8 mouse cellular contexts compared by ENCODE assay signal in the genomic region with DNA sequence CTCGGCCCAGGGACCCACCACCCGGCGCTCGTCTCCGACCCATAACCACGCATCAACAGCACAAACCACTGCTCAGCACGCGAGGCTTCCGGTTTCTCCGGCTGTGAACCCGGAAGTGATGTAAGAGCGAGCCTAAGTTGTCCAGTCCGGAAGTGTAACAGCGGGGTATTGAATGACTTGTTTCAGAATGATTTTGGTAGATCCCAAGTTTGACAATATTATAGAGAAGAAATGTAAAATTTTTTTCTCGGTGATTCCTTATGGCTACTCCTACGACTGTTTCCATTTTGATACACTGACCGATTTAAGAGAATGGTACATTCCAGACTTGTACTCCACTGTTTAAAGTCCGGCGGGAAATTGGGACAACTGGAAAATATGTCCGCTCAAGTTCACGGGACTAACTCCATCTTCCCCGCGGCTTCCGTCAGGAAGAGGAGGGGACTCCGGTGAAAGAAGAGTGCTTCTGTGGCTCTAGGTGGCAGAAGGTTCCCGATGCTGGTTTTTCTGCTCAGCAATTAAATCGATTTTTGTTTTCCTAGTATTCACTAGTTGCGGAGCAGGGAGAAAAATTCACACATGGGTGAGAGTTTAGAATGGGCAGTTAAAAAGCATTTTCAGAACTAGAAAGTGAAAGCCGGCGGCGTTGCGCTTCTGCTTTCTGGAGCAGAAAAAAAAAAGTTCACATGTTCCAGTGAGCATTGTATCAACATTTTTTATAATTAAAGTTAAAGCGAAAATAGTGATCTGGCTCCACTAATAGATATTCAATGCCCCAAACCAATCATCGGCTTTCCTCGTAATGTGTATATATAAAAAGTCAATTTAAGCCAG. TPM values are rescaled to one million over a fixed set of nuclear protein-coding genes. Genes with fewer than 3 reads are reported as not detected.
DNase-seq lines count a peak whose midpoint lies in the region; ATAC-seq lines count a peak whose summit lies in the region.

A gene (minus strand): TSS at position 99 of the 834 bp plus-strand sequence.

- peak within 1 kb of the TSS; percentile 93 for H3K4me2 ChIP-seq in forebrain, embryonic 14.5 days (ENCODE audit: low read length)
- peak within 1 kb of the TSS; percentile 76 for H3K4me2 ChIP-seq in neural tube, embryonic 15.5 days

- intact Hi-C loops in heart, postnatal 14 days (cut with DNase I): no loop called here

- ATAC-seq in forebrain, embryonic 14.5 days: peak; percentile 96
- peak; percentile 97 for ATAC-seq in neural tube, embryonic 15.5 days (ENCODE audit: low FRiP score)

- H3K27me3 ChIP-seq in forebrain, embryonic 14.5 days (replicated peaks; ENCODE audit: control insufficient read depth, insufficient read depth, low read length): 0 out of 2 replicates have a peak, but pooled peaks cover 3% of the 10 kb centered on the region
- no peaks in the 10 kb centered on the region for H3K27me3 ChIP-seq in neural tube, embryonic 15.5 days (replicated peaks)

- peak within 1 kb of the TSS; percentile 79 for H3K9ac ChIP-seq in forebrain, embryonic 14.5 days (ENCODE audit: low read length)
- H3K9ac ChIP-seq in neural tube, embryonic 15.5 days (replicated peaks): peak within 1 kb of the TSS; percentile 77

- H3K36me3 ChIP-seq in forebrain, embryonic 14.5 days (ENCODE audit: control insufficient read depth, insufficient read depth, low read length): peaks cover 27% of the 10 kb centered on the region
- peaks cover 27% of the 10 kb centered on the region for H3K36me3 ChIP-seq in neural tube, embryonic 15.5 days

- peak; percentile 96 for DNase-seq in ES-CJ7 (ENCODE audit: low read depth, low spot score)
- DNase-seq in cerebellum, adult 11 months: peak; percentile 85
- peak; percentile 97 for DNase-seq in forebrain, embryonic 14.5 days (ENCODE audit: low spot score)
- DNase-seq in heart, postnatal 14 days: peak; percentile 84 to 89
- DNase-seq in layer of hippocampus, adult 11-12 months (ENCODE audit: low spot score): peak; percentile 85
- DNase-seq in lung, adult 18-20 months: peak; percentile 88 to 90
- peak; percentile 88 for DNase-seq in testis, postnatal 14 days (ENCODE audit: low spot score)

- 3% methylated on average over 35 of the region's 35 CpGs for WGBS in forebrain, embryonic 14.5 days
- WGBS in neural tube, embryonic 15.5 days: 4% methylated on average over 35 of the region's 35 CpGs

- H3K4me1 ChIP-seq in forebrain, embryonic 14.5 days (ENCODE audit: control insufficient read depth, insufficient read depth, low read length): 0 out of 2 replicates have a peak, but pooled peaks cover 3% of the 10 kb centered on the region
- peaks cover 21% of the 10 kb centered on the region for H3K4me1 ChIP-seq in neural tube, embryonic 15.5 days

- no peaks in the 10 kb centered on the region for H3K9me3 ChIP-seq in forebrain, embryonic 14.5 days (replicated peaks; ENCODE audit: control insufficient read depth, low read length)
- no peaks in the 10 kb centered on the region for H3K9me3 ChIP-seq in neural tube, embryonic 15.5 days (replicated peaks)

- H3K4me3 ChIP-seq in forebrain, embryonic 14.5 days (ENCODE audit: low read depth, low read length): peak within 1 kb of the TSS; percentile 90
- peak within 1 kb of the TSS; percentile 83 for H3K4me3 ChIP-seq in neural tube, embryonic 15.5 days (replicated peaks)

- peak within 1 kb of the TSS; percentile 63; the same call in 1 of the 2 replicates for H3K27ac ChIP-seq in forebrain, embryonic 14.5 days (ENCODE audit: low read depth, low read length)
- peak within 1 kb of the TSS; percentile 84 for H3K27ac ChIP-seq in neural tube, embryonic 15.5 days (replicated peaks)

RNA-seq across cellular contexts. Expression of the gene that starts here (rescaled TPM):
- 59.1 and 62.3 TPM in 2 replicates for polyA plus RNA-seq in forebrain, embryonic 14.5 days (2014; fragmentation: Nextera tagmentation; extraction: Ambion mirVana)
- total RNA-seq in heart, postnatal 14 days (2021): 10 to 100 TPM; 18.0 to 18.6 TPM
- 44.1 and 50.9 TPM in 2 replicates for polyA plus RNA-seq in neural tube, embryonic 15.5 days (2015; fragmentation: Nextera tagmentation; extraction: Ambion mirVana)

Comparison
In these comparisons a context has a peak if more than half of its experiments do, and no peak if none do; other contexts are left out.
1. Peak in every context shown above with its lines: DNase-seq, ATAC-seq, H3K4me3 ChIP-seq and H3K27ac ChIP-seq.